Mouse (Mus musculus) cerebellum, adult 11 months (tissue): ENCODE data around the gene Fcor.

Experiments used
- DNase-seq: peaks from one replicate; pipeline ENCODE4 v3.0.0; 2022

Fcor gene

DNA sequence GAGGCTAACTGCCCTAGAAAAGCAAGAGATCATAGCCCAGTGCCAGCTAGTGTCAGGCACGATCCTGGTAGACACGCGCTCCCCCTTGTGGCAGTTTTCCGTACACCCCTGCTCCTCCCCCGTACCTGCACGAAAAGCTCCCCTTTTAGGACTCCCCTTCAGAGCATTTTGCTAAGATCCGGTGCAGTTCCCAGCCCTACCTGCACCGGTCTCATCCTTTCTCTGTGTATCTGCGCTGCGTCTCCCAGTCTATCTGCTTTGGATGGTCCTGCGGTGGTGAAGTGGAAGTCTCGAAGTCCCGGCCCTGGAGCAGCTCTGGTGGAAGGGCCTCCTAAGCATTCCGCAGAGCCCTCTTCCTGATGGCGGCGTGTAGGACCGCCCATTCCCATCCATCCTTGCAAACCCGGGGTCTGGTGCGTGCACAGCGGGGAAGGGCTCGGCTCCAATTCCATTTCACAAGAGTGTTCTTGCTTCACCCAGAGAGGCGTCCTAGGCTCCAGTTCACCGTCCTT is at the start of gene Fcor:
Gene Fcor (minus strand): TSS at position 383 of the 512 bp plus-strand sequence.
- DNase-seq = peak; percentile 91

GRCm38 (mm10) chr8:3721041-3721440 is 48.9 kb upstream of the Fcor start:
- DNase-seq = no peak

GRCm38 (mm10) chr8:3720551-3720950 is 48.4 kb upstream of the Fcor start, which contains the start of gene Clec4g:
Clec4g (minus strand) TSS chr8:3720651.
- DNase-seq = no peak

GRCm38 (mm10) chr8:3718559-3718958 is 46.4 kb upstream of the Fcor start:
- peak; percentile 30 for DNase-seq

DNA sequence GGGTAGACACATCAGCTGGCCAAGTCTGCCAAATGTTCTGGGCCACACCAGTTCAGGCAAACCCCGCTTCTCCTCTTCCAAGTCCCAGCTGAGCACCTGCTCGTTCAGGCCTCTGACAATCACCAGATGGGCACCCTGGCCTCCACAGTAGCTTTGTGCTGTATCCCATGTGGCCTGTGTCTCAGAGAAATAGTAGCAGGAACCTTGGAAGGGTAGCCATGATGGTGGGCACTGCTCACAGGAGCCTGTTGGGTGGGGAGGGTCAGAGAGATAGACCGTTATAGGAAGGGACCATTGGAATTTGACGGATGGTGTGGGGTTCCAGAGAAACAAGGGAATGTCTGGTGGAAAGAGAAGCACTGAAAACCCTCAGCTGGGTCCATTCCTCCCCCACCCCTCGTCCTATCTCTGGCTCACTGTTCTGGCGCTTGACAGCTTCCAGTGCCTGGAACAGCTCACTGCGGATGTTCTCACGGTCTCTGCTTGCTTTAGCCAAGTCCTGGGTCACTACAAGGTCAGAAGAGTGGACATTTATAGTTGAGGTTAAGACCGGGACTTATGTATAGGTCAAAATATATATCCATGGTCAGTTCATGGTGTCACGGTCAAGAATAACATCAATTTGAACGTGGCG is 45.3 kb upstream of the Fcor start:
- no peak for DNase-seq

- no peak for DNase-seq
Measured at GRCm38 (mm10) chr8:3711646-3712045, 39.5 kb upstream of the Fcor start.

DNA sequence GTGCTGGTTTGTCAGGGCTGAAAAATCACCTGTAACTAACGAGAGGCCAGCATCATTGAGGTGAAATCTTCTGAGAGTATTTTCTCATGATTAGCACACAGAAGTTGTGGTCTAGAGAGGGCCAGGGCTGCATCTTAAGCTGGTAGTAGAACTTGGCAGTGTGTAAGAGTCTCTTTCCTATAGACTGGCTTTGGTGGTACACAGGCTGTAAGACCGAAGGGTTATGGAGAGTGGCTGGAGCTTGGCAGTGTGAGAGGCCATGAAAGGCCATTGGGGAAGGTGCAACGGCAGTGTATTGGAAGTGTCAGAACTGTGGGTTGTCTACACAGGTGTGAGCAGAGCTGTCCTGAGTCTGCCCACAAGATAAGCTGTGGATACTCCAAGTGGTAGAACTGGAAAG is 38.1 kb upstream of the Fcor start:
- no peak for DNase-seq

DNA sequence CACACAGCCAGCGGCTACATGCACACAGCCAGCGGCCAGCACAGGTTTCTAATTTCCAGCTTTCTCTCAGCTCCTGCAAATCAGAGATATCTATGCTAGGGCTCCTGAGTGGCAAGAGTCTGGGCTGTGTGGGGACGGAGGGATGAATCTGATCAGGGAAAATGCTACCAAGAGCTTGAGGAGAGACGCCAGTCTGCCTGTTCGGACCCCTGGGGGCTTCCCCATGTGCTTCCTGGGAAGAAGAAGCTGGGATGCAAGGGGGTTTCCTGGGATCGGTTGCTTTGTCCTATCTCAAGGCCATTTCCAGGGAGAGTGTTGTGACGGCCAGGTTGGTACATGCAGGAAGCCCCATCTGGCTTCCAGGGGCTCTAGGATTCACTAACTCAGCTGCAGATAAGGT is 35.4 kb upstream of the Fcor start:
- no peak for DNase-seq

DNA sequence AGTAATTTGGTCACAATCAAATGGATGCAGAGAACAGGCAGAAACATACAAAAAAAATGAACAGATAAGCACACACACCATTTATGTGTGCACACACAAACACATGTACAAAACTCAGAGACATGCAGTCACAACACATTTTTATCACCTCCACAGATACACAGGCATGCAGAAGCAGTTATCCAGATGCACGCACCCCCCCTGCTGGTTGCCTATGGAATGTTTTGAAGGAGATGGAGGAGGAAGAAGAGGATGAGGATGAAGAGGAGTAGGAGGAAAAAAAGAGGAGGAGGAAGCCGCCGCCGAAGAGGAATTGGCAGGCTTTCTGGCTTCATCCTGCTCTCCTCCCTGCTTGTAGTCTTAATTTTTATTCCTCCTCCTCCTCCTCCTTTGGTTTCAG is 33.5 kb upstream of the Fcor start:
- no peak for DNase-seq

DNA sequence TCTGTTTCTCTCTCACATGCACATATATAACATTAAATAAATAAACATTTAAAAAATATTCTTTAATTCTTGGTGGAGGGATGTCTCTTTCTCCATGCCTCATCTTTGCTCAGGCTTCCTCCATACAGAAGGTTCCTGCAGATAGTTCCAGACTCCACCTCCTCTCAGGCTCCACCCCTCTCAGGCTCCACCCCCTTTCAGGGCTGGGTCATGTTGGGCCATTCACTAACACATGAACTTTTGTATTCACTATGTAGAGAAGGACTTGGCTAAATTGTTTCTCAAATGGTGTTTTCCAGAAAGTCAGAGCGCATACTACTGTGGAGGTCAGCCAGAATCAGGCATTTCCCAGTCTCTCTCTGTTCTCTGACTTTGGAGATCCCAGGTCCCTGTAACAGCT is 29.3 kb upstream of the Fcor start:
- DNase-seq = no peak

DNA sequence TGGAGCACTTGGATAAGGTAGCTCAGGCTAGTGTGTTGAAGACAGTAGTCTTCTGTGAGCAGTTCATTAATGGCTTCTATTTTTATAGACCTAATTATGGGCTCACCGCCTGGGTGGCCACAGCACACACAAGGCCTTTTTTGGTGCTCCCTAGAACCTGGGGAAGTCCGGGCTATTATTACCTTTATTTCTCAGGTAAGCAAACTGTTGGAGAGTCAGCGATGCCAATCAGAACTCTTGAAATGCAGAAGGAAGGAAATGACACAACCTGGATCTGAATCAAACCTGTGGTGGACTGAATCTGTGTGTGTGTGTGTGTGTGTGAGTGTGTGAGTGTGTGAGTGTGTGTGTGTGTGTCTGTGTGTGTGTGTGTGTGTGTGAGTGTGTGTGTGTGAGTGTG is 22.0 kb upstream of the Fcor start, which contains the start of gene Fcer2a:
Gene Fcer2a (minus strand): TSS at position 55 of the 400 bp plus-strand sequence.
- no peak for DNase-seq

GRCm38 (mm10) chr8:3690774-3691173 is 18.6 kb upstream of the Fcor start:
- DNase-seq = no peak

- no peak for DNase-seq
Measured at GRCm38 (mm10) chr8:3687537-3687936, 15.4 kb upstream of the Fcor start.

- DNase-seq = no peak
Measured at GRCm38 (mm10) chr8:3685422-3685821, 13.3 kb upstream of the Fcor start.

- DNase-seq = no peak
Measured at GRCm38 (mm10) chr8:3684530-3684929, 12.4 kb upstream of the Fcor start.

- DNase-seq = peak; percentile 76
Measured at GRCm38 (mm10) chr8:3683408-3684176, 11.4 kb upstream of the Fcor start.

GRCm38 (mm10) chr8:3682435-3682834 is 10.3 kb upstream of the Fcor start:
- DNase-seq = no peak

DNA sequence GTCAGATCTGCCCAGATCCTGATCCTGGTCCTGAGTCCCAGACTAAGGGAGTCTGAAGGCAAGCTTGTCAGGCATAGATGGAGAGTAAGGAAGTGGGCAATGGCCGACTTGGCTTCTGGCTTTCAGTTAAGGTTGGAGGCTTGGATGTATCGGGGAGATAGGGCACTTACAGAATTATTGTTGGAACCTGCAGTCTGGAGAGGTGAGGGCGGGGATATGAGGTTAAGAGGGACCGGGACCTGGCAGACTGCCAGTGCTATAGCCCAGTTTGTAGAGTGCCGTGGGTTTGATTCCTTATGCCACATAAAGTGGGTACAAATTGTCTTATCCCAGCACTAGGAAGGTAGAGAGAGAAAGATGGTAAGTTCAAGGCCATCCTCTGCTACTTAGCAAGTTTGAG is 7.5 kb upstream of the Fcor start:
- no peak for DNase-seq

DNA sequence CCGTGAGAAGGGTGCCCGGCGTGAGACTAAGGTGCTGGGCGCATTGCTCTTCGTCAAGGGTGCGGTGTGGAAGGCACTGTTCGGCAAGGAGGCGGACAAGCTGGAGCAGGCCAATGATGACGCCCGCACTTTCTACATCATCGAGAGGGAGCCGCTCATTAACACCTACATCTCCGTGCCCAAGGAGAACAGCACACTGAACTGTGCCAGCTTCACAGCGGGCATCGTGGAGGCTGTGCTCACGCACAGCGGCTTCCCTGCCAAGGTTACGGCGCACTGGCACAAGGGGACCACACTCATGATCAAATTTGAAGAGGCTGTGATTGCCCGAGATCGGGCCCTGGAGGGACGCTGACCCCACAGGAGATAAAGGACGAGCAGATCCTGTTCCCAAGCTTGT is 7.1 kb upstream of the Fcor start:
- DNase-seq = no peak

- DNase-seq = no peak
Measured at GRCm38 (mm10) chr8:3678831-3679230, 6.7 kb upstream of the Fcor start.

DNA sequence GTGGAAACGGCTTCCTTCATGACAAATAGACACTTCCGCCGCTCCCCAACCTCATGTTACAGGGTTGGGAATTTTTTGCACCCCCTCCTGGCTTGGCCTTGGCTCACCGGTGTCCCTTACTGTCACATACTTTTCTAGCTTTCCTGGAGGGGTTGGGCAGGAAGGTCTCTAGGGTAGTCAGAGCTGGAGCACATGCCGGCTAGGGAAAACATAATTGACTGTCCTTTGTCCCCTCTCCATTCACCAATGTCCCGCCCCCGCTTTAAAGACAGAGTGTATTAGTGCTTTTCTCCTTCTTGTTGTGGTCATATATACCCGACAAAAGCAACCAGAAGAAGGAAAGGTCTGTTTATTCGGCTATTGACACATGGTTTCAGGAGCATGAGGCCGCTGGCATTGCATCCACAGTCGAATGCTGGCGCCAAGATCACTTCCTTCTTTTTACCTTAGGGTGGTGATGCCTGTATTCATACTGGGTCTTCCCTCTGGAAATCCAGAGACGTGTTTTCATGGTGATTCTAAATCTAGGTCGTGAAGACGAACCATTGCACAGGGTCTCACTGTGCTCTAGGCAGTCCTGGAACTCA is 4.9 kb upstream of the Fcor start:
- DNase-seq = no peak

GRCm38 (mm10) chr8:3676131-3676992 is 4.2 kb upstream of the Fcor start, which contains the start of gene Trappc5:
Trappc5 (plus strand) TSS chr8:3676299.
- peak; percentile 96 for DNase-seq

GRCm38 (mm10) chr8:3674671-3675070 is 2.5 kb upstream of the Fcor start:
- no peak for DNase-seq
